Mouse (Mus musculus) urinary bladder, postnatal 14 days (tissue): Measurements from ENCODE around the gene Pld6.

Experiments
- DNase-seq: peaks from one replicate; pipeline ENCODE4 v3.0.0; 2021; ENCODE audit warnings: low spot score

The Pld6 gene

GRCm38 (mm10) chr11:59786444-59787198 is 824 bp downstream of the Pld6 start:
- no peak for DNase-seq

DNA sequence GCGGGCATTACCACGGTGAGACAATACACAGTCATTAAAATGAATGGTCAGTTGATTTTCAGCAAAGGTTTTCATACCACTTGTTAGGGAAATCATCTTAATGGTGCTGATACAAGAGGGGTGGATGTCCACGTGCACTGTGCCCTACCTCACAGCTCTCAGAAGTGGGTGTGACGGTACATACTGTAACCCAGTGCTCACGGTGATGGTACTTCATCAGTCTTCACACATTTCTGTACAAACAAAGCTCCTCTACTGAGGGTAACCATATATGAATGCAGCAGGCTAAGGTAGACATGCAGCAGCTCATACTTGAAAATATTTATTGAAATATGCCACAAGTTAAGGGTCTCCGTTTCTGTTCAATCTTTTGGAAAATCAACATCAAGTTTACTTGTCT is 3.9 kb downstream of the Pld6 start:
- no peak for DNase-seq

DNA sequence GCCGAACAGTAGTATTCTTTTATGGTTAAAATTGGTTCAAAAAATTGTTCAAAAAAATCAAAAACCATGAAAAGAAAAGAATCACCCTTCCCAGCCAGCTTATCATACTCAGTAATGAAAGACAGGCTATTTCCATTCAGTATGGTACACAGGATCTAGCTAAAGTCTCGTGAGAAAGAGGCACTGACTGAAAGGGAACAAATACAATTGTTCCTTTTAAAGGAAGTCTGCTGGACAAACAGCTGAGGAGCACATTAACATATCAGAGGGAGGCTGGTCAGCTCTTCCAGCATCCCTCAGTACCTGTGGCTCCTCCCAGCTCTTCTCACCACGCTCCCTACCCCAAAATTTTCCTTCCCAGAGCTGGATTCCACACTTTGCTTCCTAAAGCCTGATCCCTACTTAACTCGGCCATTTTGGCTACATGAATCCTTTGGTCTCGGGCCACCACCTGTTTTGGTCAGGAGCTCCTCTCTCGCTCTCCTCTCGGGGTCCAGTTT is 5.3 kb downstream of the Pld6 start:
- DNase-seq: no peak

DNA sequence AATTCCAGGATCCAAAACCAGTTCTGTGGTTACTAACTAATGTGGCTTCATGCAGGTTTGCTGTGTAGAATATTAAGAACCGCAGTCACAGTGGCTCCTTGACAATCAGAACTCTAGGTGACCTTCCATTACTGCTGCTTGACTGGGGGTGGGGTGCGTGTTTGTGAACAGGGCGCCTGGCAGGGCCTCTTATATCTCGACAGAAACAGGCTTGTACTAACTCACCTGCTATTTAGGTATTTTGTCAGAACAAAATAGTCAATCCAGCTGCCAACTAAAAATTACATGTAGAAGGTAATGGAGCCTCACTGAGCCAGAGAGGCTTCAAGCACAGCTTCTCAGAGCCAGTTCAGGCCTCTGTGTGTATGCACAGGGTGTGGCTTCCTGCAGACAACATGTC is 7.2 kb downstream of the Pld6 start:
- no peak for DNase-seq

DNA sequence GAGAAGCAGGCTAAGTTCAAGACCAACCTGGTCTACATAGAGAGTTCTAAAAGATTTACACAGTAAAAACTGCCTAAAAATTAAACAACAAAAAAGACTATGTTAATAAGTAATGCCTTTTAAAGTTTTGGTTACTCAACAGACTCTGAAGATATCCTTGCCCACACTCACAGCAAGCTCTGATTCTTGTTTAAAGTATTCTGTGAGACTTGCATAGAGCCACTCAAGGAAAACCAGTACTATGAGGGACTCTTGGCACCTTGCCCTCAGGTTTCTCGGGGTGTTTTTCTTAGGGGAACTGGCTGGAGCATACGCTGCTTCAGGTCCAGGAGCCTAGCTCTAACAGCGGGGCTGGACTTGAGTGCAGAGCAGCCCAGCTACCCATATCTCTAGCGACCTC is 8.0 kb downstream of the Pld6 start:
- DNase-seq: no peak

DNA sequence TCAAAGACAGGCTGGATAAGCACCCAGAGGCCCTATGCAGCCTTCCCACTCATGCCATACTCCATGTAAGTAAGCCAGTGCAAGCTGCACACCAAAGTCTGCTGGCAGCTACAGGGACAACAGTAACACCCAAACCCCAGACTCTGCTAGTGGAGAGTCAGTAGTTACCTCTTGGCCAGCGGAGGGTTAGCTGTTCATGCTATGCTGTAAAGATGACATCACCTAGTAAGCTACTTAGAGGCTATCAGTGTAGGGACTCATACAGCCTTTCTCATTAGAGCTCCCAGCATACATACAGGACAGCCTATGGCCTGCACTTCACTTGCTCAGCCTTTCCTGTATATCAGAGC is 8.6 kb downstream of the Pld6 start:
- no peak for DNase-seq

GRCm38 (mm10) chr11:59778181-59778873 is 9.1 kb downstream of the Pld6 start:
- DNase-seq: peak; percentile 82

DNA sequence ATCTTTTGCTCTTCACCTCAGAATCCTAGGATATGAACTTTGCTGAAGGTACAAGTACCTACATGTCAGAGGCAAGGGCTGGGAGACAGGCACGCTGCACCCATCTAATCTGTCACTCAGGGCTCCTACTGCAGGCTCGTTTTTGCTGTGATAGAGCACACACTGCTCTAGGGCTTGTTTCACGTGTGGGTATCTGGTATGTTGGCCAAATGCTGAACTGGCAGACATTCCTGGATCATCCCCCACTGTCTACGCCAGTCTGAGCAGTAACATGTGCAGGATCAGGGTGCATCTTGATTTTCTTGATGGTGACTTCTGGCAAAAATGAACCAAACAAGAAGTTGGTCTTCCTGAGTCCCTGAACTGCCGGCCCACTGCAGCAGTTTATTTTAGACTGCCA is 10.2 kb downstream of the Pld6 start:
- no peak for DNase-seq

GRCm38 (mm10) chr11:59775435-59776148 is 11.9 kb downstream of the Pld6 start:
- no peak for DNase-seq

- DNase-seq: no peak
These were observed 12.9 kb downstream of the Pld6 start for GRCm38 (mm10) chr11:59774522-59774921.

DNA sequence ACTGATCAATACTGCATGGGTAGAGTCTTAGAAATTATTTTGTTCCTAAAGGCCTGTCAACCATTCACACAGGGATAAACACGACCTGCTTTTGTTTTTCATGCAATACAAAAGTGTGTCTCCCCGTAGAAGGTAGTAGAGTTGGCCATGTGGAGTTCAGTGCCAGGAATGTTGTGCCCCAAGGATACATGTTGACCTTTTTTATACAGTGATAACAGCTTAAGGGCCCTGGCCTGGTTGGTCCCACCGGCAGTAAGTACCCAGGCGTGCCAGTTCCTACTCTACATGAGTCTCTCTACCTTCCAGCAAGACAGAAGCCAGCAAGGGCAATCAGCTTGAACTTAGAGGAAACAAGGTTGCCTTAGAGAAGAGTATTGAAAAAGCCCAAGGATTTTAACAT is 14.5 kb downstream of the Pld6 start:
- no peak for DNase-seq

DNA sequence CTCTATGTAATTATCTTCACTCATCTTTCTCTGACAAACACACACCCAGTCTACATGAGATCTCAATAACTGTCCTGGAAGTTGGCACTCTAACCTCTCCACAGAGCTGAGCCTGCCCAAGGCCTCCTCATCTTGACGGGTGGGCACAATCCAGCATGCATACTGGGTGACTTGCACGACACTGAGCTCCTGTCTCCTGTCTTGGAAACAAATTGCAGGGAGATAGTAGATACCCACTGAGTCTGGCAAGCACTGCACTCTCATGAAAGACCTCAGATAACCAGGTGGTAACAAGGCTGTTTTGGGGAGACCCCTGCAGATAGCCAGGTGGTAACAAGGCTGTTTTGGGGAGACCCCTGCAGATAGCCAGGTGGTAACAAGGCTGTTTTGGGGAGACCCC is 15.2 kb downstream of the Pld6 start:
- no peak for DNase-seq

- no peak for DNase-seq
These were observed 16.7 kb downstream of the Pld6 start for GRCm38 (mm10) chr11:59770753-59771152.

- DNase-seq: no peak
These were observed 17.7 kb downstream of the Pld6 start for GRCm38 (mm10) chr11:59769738-59770137.

GRCm38 (mm10) chr11:59769307-59769706 is 18.1 kb downstream of the Pld6 start:
- DNase-seq: no peak

DNA sequence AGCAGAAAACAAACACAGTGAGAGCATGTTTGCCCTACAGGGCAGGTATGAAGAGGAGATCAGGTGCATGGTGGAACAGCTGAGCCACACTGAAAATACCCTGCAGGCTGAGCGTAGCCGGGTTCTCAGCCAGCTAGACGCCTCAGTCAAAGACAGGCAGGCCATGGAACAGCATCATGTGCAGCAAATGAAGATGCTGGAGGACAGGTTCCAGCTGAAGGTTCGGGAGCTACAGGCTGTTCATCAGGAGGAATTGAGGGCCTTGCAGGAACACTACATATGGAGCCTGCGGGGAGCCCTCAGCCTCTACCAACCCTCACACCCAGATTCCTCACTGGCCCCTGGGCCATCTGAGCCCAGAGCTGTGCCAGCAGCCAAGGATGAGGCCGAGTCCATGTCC is 26.6 kb downstream of the Pld6 start:
- no peak for DNase-seq

DNA sequence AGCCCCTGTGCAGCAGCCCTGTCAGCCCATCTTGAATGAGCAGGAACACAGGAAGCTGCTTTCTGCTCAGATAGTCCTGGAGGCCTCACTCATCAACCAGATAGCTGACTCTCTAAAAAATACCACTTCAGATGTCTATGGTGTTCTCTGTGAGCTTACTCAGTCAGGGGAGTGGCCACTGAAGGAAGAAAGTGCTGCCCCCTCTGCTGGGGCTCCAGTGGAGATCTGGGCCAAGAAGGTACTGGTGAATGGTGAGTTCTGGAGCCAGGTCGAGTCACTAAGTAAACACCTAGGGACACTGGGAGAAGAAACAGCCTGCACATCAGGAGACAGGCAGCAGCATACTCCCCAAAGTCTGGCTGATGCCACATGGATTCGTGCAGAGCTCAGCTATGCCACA is 27.8 kb downstream of the Pld6 start:
- DNase-seq: no peak

DNA sequence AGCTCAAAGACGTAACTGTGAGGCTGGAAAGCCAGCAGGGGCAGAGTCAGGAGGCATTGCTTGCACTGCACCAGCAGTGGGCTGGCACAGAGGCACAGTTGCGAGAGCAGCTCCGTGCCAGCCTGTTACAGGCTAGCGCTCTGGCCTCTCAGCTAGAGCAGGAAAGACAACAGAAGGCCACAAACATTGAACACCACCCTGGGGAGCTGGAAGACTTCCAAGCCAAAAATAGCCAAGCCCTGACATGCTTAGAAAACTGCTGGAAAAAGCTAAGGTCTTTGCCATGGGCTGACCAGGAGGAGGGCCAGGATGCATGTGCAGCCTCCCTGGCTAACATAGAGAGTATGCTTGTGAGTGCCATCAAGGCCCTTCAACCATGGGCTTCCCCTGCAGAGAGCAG is 28.3 kb downstream of the Pld6 start:
- DNase-seq: peak; percentile 44

GRCm38 (mm10) chr11:59758191-59758985 is 29.1 kb downstream of the Pld6 start:
- DNase-seq: no peak

- DNase-seq: no peak
These were observed 31.1 kb downstream of the Pld6 start for GRCm38 (mm10) chr11:59756351-59756750.

DNA sequence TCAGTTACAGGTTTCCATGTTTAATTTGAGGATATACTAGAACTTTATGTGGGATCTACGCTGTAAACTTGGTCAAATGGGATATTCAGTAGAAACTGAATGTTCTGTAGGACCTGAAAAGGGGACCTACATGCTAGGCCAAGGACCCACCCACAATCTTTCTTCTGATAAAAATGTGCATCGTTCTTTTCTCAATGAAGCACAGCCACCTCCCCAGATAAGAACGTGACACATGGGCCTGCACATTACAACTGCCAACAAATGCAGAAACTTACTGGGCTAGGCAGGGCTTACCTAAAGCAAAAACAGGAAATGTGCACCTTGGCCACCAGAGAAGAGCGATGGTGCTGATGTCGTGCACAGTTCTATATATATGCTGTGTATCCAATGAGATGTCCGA is 32.9 kb downstream of the Pld6 start:
- no peak for DNase-seq

DNA sequence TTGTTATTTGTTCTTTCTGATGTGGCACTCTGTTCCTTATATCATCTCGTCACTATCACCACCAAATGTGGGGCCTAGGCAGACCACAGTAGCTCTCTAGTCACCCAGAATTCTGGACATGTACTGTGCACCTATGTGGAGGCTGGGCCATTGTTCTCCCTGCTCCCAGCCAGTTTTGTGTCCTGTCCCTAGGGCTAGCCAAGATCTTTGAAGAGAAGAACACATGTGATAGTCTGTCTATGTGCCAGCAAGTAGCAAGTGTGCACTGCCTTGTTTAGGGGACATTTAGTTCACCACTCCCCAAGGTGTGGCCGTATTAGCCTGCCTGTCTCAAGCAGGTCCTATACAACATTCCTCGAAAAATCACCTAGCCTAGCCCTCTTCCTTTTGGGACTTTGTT is 38.4 kb downstream of the Pld6 start:
- DNase-seq: no peak
